Mouse (Mus musculus) adrenal gland, postnatal 14 days (tissue): ENCODE measurements around the gene Ccr1l1. TPM values are rescaled to one million over a fixed set of nuclear protein-coding genes. Genes with fewer than 3 reads are reported as not detected.
"Not testable (repeated sequence)": the region's sequence is repeated elsewhere in the genome, so short reads cannot be mapped to it uniquely, and the experiment has no call there.

Experiments used
- DNase-seq: peaks from one replicate; pipeline ENCODE4 v3.0.0; 2021; ENCODE audit warnings: mixed read lengths
- long read RNA-seq, 2 experiments: library from polyadenylated mRNA; stranded (forward); transcript quantifications; one replicate each; pipeline ENCODE4 v2.0.0; 2021
- total RNA-seq: library from RNA; stranded (reverse); gene quantifications from 2 replicates; pipeline ENCODE4 v1.2.3, GENCODE M21; 2021

The Ccr1l1 gene
- not detected in 2 replicates for total RNA-seq
- long read RNA-seq, experiment 1, result 0 reads
- long read RNA-seq, experiment 2, result 0 reads

GRCm38 (mm10) chr9:123978308-123978707 lies at the start of gene Ccr1l1:
Ccr1l1 (minus strand) TSS chr9:123978408.
- no peak for DNase-seq

- no peak for DNase-seq
Observed at GRCm38 (mm10) chr9:124021672-124022071, 43.5 kb upstream of the Ccr1l1 start, which contains the start of gene Ccr3. Ccr3 (plus strand) TSS chr9:124021972.

GRCm38 (mm10) chr9:124019887-124020286 lies 41.7 kb upstream of the Ccr1l1 start:
- DNase-seq, result no peak

- no peak for DNase-seq
Observed at GRCm38 (mm10) chr9:124016048-124016447, 37.8 kb upstream of the Ccr1l1 start.

- no peak for DNase-seq
Observed at GRCm38 (mm10) chr9:124014985-124015652, 36.9 kb upstream of the Ccr1l1 start.

GRCm38 (mm10) chr9:124013270-124013669 lies 35.1 kb upstream of the Ccr1l1 start:
- no peak for DNase-seq

- DNase-seq, result no peak
Observed at GRCm38 (mm10) chr9:124012691-124013090, 34.5 kb upstream of the Ccr1l1 start.

- no peak for DNase-seq
Observed at GRCm38 (mm10) chr9:123999784-124000183, 21.6 kb upstream of the Ccr1l1 start.

GRCm38 (mm10) chr9:123997719-123998118 lies 19.5 kb upstream of the Ccr1l1 start:
- no peak for DNase-seq

GRCm38 (mm10) chr9:123991312-123991906 lies 13.2 kb upstream of the Ccr1l1 start:
- DNase-seq, result no peak

- DNase-seq, result no peak
Observed at GRCm38 (mm10) chr9:123989671-123990070, 11.5 kb upstream of the Ccr1l1 start.

- peak; percentile 21 for DNase-seq
Observed at GRCm38 (mm10) chr9:123986217-123986616, 8.0 kb upstream of the Ccr1l1 start.

GRCm38 (mm10) chr9:123984943-123985342 lies 6.7 kb upstream of the Ccr1l1 start:
- DNase-seq, result no peak

- DNase-seq, result no peak
Observed at GRCm38 (mm10) chr9:123982720-123983119, 4.5 kb upstream of the Ccr1l1 start.

GRCm38 (mm10) chr9:123981909-123982308 lies 3.7 kb upstream of the Ccr1l1 start:
- no peak for DNase-seq

- not testable (repeated sequence) for DNase-seq
Observed at GRCm38 (mm10) chr9:123980858-123981475, 2.8 kb upstream of the Ccr1l1 start.

- no peak for DNase-seq
Observed at GRCm38 (mm10) chr9:123976876-123977663, 1.1 kb downstream of the Ccr1l1 start.

GRCm38 (mm10) chr9:123975630-123976029 lies 2.6 kb downstream of the Ccr1l1 start:
- no peak for DNase-seq

GRCm38 (mm10) chr9:123968290-123968912 lies 9.8 kb downstream of the Ccr1l1 start, which contains the start of gene Ccr1:
Ccr1 (minus strand) TSS chr9:123968692.
- DNase-seq, result no peak

GRCm38 (mm10) chr9:123966858-123967495 lies 11.2 kb downstream of the Ccr1l1 start:
- not testable (repeated sequence) for DNase-seq

GRCm38 (mm10) chr9:123964776-123965175 lies 13.4 kb downstream of the Ccr1l1 start:
- no peak for DNase-seq
